Mouse (Mus musculus) limb, embryonic 14.5 days (tissue): ENCODE measurements at regions not wholly inside any gene's neighbourhood (a gene's known extent, or its start where the extent isn't known, plus 50 kb on each side); places are given as distances from the start of the nearest gene placed in this dataset.

Experiments used
- ATAC-seq: fragments of 200-750 bp; cut with Nextera tagmentation; 2 replicates; pipeline ENCODE4 v1.8.0; 2017; ENCODE audit warnings: low read depth, moderate number of reproducible peaks, moderate TSS enrichment; ENCODE audit not compliant: low FRiP score
- DNase-seq: peaks from one replicate; pipeline ENCODE4 v3.0.0-alpha.2; 2015; ENCODE audit warnings: low spot score
- H3K27ac ChIP-seq: fragments of 300-500 bp; sonication (generic); replicated peaks from 2 replicates; pipeline ENCODE4 v1.5.1; 2014; ENCODE audit warnings: low read depth, mild to moderate bottlenecking, low read length, moderate library complexity, mixed read lengths
- H3K27me3 ChIP-seq: fragments of 300-500 bp; sonication (generic); 2 replicates; pipeline ENCODE4 v1.6.1; 2014; ENCODE audit warnings: low read length, mixed read lengths; ENCODE audit not compliant: control insufficient read depth, insufficient read depth
- H3K36me3 ChIP-seq: fragments of 300-500 bp; sonication (generic); 2 replicates; pipeline ENCODE4 v1.6.1; 2014; ENCODE audit warnings: mild to moderate bottlenecking, low read length, moderate library complexity, mixed read lengths; ENCODE audit not compliant: control insufficient read depth, insufficient read depth
- H3K4me1 ChIP-seq: fragments of 300-500 bp; sonication (generic); 2 replicates; pipeline ENCODE4 v1.6.1; 2014; ENCODE audit warnings: antibody characterized with exemption, low read length, mixed read lengths; ENCODE audit not compliant: control insufficient read depth, insufficient read depth
- H3K4me2 ChIP-seq: fragments of 300-500 bp; sonication (generic); replicated peaks from 2 replicates; pipeline ENCODE4 v1.6.1; 2014; ENCODE audit warnings: low read depth, mild to moderate bottlenecking, low read length, moderate library complexity; ENCODE audit not compliant: severe bottlenecking
- H3K4me3 ChIP-seq: fragments of 300-500 bp; sonication (generic); replicated peaks from 2 replicates; pipeline ENCODE4 v1.5.1; 2014; ENCODE audit warnings: low read length
- H3K9ac ChIP-seq: fragments of 300-500 bp; sonication (generic); 2 replicates; pipeline ENCODE4 v1.6.1; 2014; ENCODE audit warnings: mild to moderate bottlenecking, low read depth, low read length, moderate library complexity; ENCODE audit not compliant: severe bottlenecking
- H3K9me3 ChIP-seq: fragments of 300-500 bp; sonication (generic); 2 replicates; pipeline ENCODE4 v1.6.1; 2016; ENCODE audit warnings: low read length; ENCODE audit not compliant: control insufficient read depth
- POLR2A ChIP-seq: fragments of 200-500 bp; IDR thresholded peaks from 2 replicates; pipeline ENCODE4 v1.8.0; 2012; ENCODE audit warnings: inconsistent platforms, mild to moderate bottlenecking, moderate library complexity, borderline replicate concordance; ENCODE audit not compliant: insufficient read depth, insufficient read length; ENCODE audit errors: extremely low read depth
- whole genome bisulfite sequencing: fragments of 180-500 bp; shearing (Covaris S2); extraction: QIAGEN DNeasy Blood & Tissue Kit; methylation state at CpG from one replicate; pipeline ENCODE4 v1.1.7; 2014; 5-methylcytosine and 5-hydroxymethylcytosine counted together

- H3K9me3 ChIP-seq = no peaks in the 10 kb centered on the region
- H3K4me1 ChIP-seq = peaks cover 11% of the 10 kb centered on the region
- DNase-seq (no peak), ATAC-seq (no peak)
- H3K27ac ChIP-seq = no peak overlapping the region
- no peak overlapping the region for H3K9ac ChIP-seq
- no peak for TF ChIP-seq POLR2A
- H3K4me2 ChIP-seq = no peak overlapping the region
- 85% methylated on average over 10 of the region's 10 CpGs for WGBS
- no peaks in the 10 kb centered on the region for H3K36me3 ChIP-seq
- no peak overlapping the region for H3K4me3 ChIP-seq
- peaks cover 9% of the 10 kb centered on the region; the same call in 1 of the 2 replicates for H3K27me3 ChIP-seq
Measured at GRCm38 (mm10) chr13:54285968-54286367, 85.2 kb upstream of the Cplx2 start.

GRCm38 (mm10) chr13:54286616-54287015, 84.5 kb upstream of the Cplx2 start:
- Histone ChIP-seq H3K27me3 (0 out of 2 replicates have a peak, but pooled peaks cover 5% of the 10 kb centered on the region), H3K9me3 (no peaks in the 10 kb centered on the region)

GRCm38 (mm10) chr13:54290066-54290465, 81.1 kb upstream of the Cplx2 start:
- no peak overlapping the region for H3K4me3 ChIP-seq
- no peak overlapping the region for H3K9ac ChIP-seq
- no peak overlapping the region for H3K27ac ChIP-seq
- no peak for TF ChIP-seq POLR2A
- H3K36me3 ChIP-seq = no peaks in the 10 kb centered on the region
- DNase-seq (no peak), ATAC-seq (no peak)
- H3K4me1 ChIP-seq = no peaks in the 10 kb centered on the region
- H3K9me3 ChIP-seq = no peaks in the 10 kb centered on the region
- H3K4me2 ChIP-seq = no peak overlapping the region
- WGBS = 90% methylated on average over 9 of the region's 9 CpGs
- no peaks in the 10 kb centered on the region for H3K27me3 ChIP-seq

More at GRCm38 (mm10) chr13:54286616-54287015, 84.5 kb upstream of the Cplx2 start:
- H3K4me1 ChIP-seq = peaks cover 10% of the 10 kb centered on the region
- H3K4me2 ChIP-seq = no peak overlapping the region
- H3K9ac ChIP-seq = no peak overlapping the region
- WGBS = 81% methylated on average over 11 of the region's 11 CpGs
- no peak for ATAC-seq
- no peak overlapping the region for H3K27ac ChIP-seq
- no peak for DNase-seq
- H3K36me3 ChIP-seq = no peaks in the 10 kb centered on the region
- no peak for TF ChIP-seq POLR2A
- no peak overlapping the region for H3K4me3 ChIP-seq

- no peak overlapping the region for H3K27ac ChIP-seq
- H3K9ac ChIP-seq = no peak overlapping the region
- no peaks in the 10 kb centered on the region for H3K27me3 ChIP-seq
- no peak overlapping the region for H3K4me2 ChIP-seq
- no peaks in the 10 kb centered on the region for H3K4me1 ChIP-seq
- ATAC-seq (no peak), DNase-seq (no peak)
- H3K36me3 ChIP-seq = no peaks in the 10 kb centered on the region
- H3K9me3 ChIP-seq = no peaks in the 10 kb centered on the region
- H3K4me3 ChIP-seq = no peak overlapping the region
- WGBS = 80% methylated on average over 6 of the region's 6 CpGs
- no peak for TF ChIP-seq POLR2A
Measured at GRCm38 (mm10) chr13:54292394-54292793, 78.8 kb upstream of the Cplx2 start.

GRCm38 (mm10) chr13:54293006-54293405, 78.1 kb upstream of the Cplx2 start:
- DNase-seq (no peak), ATAC-seq (no peak)
- Histone ChIP-seq H3K9me3 (no peaks in the 10 kb centered on the region), H3K4me1 (no peaks in the 10 kb centered on the region), H3K36me3 (no peaks in the 10 kb centered on the region), H3K9ac (no peak overlapping the region), H3K4me2 (no peak overlapping the region), H3K27ac (no peak overlapping the region), H3K4me3 (no peak overlapping the region), H3K27me3 (no peaks in the 10 kb centered on the region)
- 90% methylated on average over 3 of the region's 3 CpGs for WGBS
- TF ChIP-seq POLR2A = no peak

- no peak for ATAC-seq
- no peak overlapping the region for H3K4me2 ChIP-seq
- no peaks in the 10 kb centered on the region for H3K9me3 ChIP-seq
- no peak overlapping the region for H3K4me3 ChIP-seq
- no peaks in the 10 kb centered on the region for H3K4me1 ChIP-seq
- H3K36me3 ChIP-seq = no peaks in the 10 kb centered on the region
- H3K27me3 ChIP-seq = no peaks in the 10 kb centered on the region
- TF ChIP-seq POLR2A = no peak
- no peak overlapping the region for H3K27ac ChIP-seq
- H3K9ac ChIP-seq = no peak overlapping the region
- no peak for DNase-seq
- WGBS = 73% methylated on average over 5 of the region's 5 CpGs
Measured at GRCm38 (mm10) chr13:54295475-54296259, 75.5 kb upstream of the Cplx2 start.
